Comparison of ENCODE assay signal across 1 mouse cellular context in genomic region chr4:86857113-86858069, GRCm38 (mm10).
A peak's percentile ranks its signal among the peaks of the same experiment; 100 is the strongest.
TF ChIP-seq lines count a peak whose summit lies in the region.

Gene Rps6 (minus strand): TSS chr4:86857412.

TF ChIP-seq in CH12.LX, 34 proteins besides CTCF, POLR2A, EP300 and RAD21 (continued from another document):
- TF ChIP-seq SMC3 (IDR thresholded peaks at IDR 0.05; ENCODE audit: low read depth, low read length) (no peak), ZMIZ1 (IDR thresholded peaks at IDR 0.05; ENCODE audit: low read depth, low read length) (peak; percentile 79; the same call in 1 of the 2 replicates), KAT2A (IDR thresholded peaks at IDR 0.05; ENCODE audit: insufficient replicate concordance, low read length) (peak; percentile 93), MEF2A (IDR thresholded peaks at IDR 0.05; ENCODE audit: borderline replicate concordance, low read depth, low read length) (no peak), SIN3A (IDR thresholded peaks at IDR 0.05; ENCODE audit: low read length) (peak; percentile 96), USF2 (conservative IDR thresholded peaks at IDR 0.05; ENCODE audit: low read depth, low read length) (no peak), MAX (IDR thresholded peaks at IDR 0.05; ENCODE audit: low read length) (peak; percentile 69), MYC (IDR thresholded peaks at IDR 0.05; ENCODE audit: low read depth, low read length) (peak; percentile 67; the same call in 1 of the 2 replicates), RCOR1 (conservative IDR thresholded peaks at IDR 0.05; ENCODE audit: low read depth, low read length) (no peak), ELF1 (IDR thresholded peaks at IDR 0.05; ENCODE audit: low read depth, low read length) (peak; percentile 96), UBTF (IDR thresholded peaks at IDR 0.05; ENCODE audit: low read depth, low read length) (no peak), HCFC1 (IDR thresholded peaks at IDR 0.05; ENCODE audit: low read depth, low read length) (peak; percentile 91), ZNF384 (IDR thresholded peaks at IDR 0.05; ENCODE audit: low read depth, low read length) (no peak), MAFK (IDR thresholded peaks at IDR 0.05; ENCODE audit: insufficient replicate concordance, low read length) (no peak), ETS1 (conservative IDR thresholded peaks at IDR 0.05; ENCODE audit: low read depth, low read length) (no peak), NELFE (IDR thresholded peaks at IDR 0.05; ENCODE audit: low read depth, low read length) (peak; percentile 97), CHD2 (IDR thresholded peaks at IDR 0.05; ENCODE audit: low read length) (peak; percentile 100), GABPA (IDR thresholded peaks at IDR 0.05; ENCODE audit: insufficient replicate concordance, low read depth, low read length) (no peak; the same call in 1 of the 2 replicates), TCF12 (IDR thresholded peaks at IDR 0.05; ENCODE audit: low read depth, low read length) (peak; percentile 99), ZC3H11A (IDR thresholded peaks at IDR 0.05; ENCODE audit: low read depth, low read length) (no peak)
TF ChIP-seq in CH12.LX: peak in this region for 13.
